Mouse (Mus musculus): ENCODE measurements around the gene Gm20388. TPM values are rescaled to one million over a fixed set of nuclear protein-coding genes. Genes with fewer than 3 reads are reported as not detected.
A peak's percentile ranks its signal among the peaks of the same experiment; 100 is the strongest.

Gm20388 gene
- polyA plus RNA-seq, 1 experiment from 2014 or later = not detected

DNA sequence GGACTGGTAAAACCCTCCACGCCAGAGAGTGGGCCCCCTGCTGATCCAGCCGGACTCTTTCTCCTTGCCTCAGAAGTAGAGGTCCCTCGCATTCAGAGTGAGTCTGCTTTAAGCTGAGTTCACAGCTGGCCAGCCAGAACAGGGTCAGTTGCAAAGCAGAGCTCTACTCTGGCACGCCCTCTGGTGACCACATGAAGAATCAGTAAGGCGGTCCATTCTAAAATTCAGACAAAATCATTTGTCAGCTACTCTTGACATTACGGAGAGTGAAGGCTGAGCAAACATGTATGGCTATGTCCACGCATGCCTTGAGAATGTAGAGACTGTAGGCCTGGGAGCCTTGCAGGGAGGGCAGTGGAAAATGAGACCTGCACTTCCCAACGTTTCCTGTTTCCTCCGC is 2459.0 kb downstream of the Gm20388 start:
- 10% methylated on average over 9 of the region's 9 CpGs for WGBS

GRCm38 (mm10) chr8:122371706-122372105 is 2461.1 kb downstream of the Gm20388 start:
- H3K4me3 ChIP-seq (ENCODE audit: low read length) = no peak overlapping the region
- H3K27me3 ChIP-seq (ENCODE audit: control insufficient read depth, insufficient read depth, low read length) = no peaks in the 10 kb centered on the region
- no peak for ATAC-seq (ENCODE audit: low FRiP score, low TSS enrichment)
- H3K36me3 ChIP-seq (ENCODE audit: control insufficient read depth, insufficient read depth, low read length) = no peaks in the 10 kb centered on the region
- no peak overlapping the region for H3K27ac ChIP-seq (ENCODE audit: low read depth, low read length)
- H3K4me2 ChIP-seq (replicated peaks; ENCODE audit: low read depth, low read length) = no peak overlapping the region
- H3K9ac ChIP-seq (ENCODE audit: low read depth, low read length) = no peak overlapping the region
- no peaks in the 10 kb centered on the region for H3K9me3 ChIP-seq (ENCODE audit: control insufficient read depth, low read length)
- 81% methylated on average over 6 of the region's 6 CpGs for WGBS
- 0 out of 2 replicates have a peak, but pooled peaks cover 3% of the 10 kb centered on the region for H3K4me1 ChIP-seq (ENCODE audit: control insufficient read depth, insufficient read depth, low read length)

More for the DNA sequence above, 2459.0 kb downstream of the Gm20388 start:
- no peaks in the 10 kb centered on the region for H3K36me3 ChIP-seq (ENCODE audit: control insufficient read depth, insufficient read depth, low read length)
- no peaks in the 10 kb centered on the region for H3K4me1 ChIP-seq (ENCODE audit: control insufficient read depth, insufficient read depth, low read length)
- no peak overlapping the region for H3K27ac ChIP-seq (ENCODE audit: low read depth, low read length)
- ATAC-seq (ENCODE audit: low FRiP score, low TSS enrichment) = peak; percentile 77
- no peak overlapping the region for H3K4me3 ChIP-seq (ENCODE audit: low read length)
- H3K4me2 ChIP-seq (replicated peaks; ENCODE audit: low read depth, low read length) = no peak overlapping the region
- no peak overlapping the region for H3K9ac ChIP-seq (ENCODE audit: low read depth, low read length)
- no peaks in the 10 kb centered on the region for H3K9me3 ChIP-seq (ENCODE audit: control insufficient read depth, low read length)
- no peaks in the 10 kb centered on the region for H3K27me3 ChIP-seq (ENCODE audit: control insufficient read depth, insufficient read depth, low read length)

DNA sequence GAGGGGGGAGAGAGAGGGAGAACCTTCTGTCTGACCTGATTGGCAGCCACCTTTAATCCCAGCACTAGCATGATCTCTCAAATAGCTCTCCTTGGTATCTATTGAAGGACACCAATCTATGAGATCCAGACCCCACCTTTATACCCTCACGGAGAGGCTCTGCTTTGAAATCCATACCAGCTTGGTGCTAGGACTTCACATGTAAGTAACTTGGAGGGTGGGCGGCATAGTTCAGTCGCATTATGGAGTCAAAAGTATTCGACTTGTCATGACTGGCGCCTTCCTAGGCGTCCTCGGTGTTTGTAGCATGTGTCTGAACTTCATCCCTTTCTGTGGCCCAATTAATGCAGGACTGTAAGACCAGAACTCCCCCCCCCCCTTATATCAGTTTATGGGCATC is 2464.7 kb downstream of the Gm20388 start:
- H3K36me3 ChIP-seq (ENCODE audit: control insufficient read depth, insufficient read depth, low read length) = peaks cover 11% of the 10 kb centered on the region
- H3K4me1 ChIP-seq (ENCODE audit: control insufficient read depth, insufficient read depth, low read length) = peaks cover 10% of the 10 kb centered on the region
- ATAC-seq (ENCODE audit: low FRiP score, low TSS enrichment) = no peak
- no peaks in the 10 kb centered on the region for H3K9me3 ChIP-seq (ENCODE audit: control insufficient read depth, low read length)
- H3K27me3 ChIP-seq (ENCODE audit: control insufficient read depth, insufficient read depth, low read length) = no peaks in the 10 kb centered on the region
- no peak overlapping the region for H3K27ac ChIP-seq (ENCODE audit: low read depth, low read length)
- no peak overlapping the region for H3K4me3 ChIP-seq (ENCODE audit: low read length)
- WGBS = 96% methylated on average over 7 of the region's 7 CpGs
- H3K9ac ChIP-seq (ENCODE audit: low read depth, low read length) = no peak overlapping the region
- H3K4me2 ChIP-seq (replicated peaks; ENCODE audit: low read depth, low read length) = peak overlapping the region; percentile 51; the same call in 1 of the 2 replicates

DNA sequence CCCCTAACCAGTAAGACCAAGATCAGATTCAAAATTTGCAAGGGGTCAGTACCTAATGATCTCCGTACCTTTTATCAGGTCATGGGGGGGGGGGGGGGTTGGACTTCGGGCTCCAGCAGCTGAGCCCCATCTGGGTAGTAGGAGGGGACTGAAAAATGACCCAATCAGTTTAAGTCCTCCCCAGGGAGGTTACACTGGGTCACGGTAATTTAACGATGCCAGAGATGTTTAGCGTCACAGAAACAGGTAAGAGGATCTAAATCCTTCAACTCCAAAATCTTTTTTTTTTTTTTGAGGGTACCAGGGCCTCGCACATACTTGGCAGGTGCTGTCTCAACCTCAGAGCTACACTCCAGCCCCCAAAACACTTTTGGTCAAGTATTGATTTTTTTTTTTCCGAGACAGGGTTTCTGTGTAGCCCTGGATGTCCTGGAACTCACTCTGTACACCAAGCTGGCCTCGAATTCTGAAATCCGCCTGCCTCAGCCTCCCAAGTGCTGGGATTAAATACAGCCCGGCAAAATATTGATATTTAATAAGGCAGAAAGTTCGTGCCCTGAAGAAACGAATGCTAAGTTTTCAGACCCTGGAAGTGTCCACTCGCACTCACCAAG is 2465.2 kb downstream of the Gm20388 start:
- Histone ChIP-seq H3K27me3 (ENCODE audit: control insufficient read depth, insufficient read depth, low read length) (no peaks in the 10 kb centered on the region), H3K4me2 (replicated peaks; ENCODE audit: low read depth, low read length) (peak overlapping the region; percentile 51), H3K4me3 (ENCODE audit: low read length) (peak overlapping the region; percentile 87), H3K4me1 (ENCODE audit: control insufficient read depth, insufficient read depth, low read length) (peaks cover 10% of the 10 kb centered on the region), H3K27ac (ENCODE audit: low read depth, low read length) (peak overlapping the region; percentile 51; the same call in 1 of the 2 replicates), H3K9ac (ENCODE audit: low read depth, low read length) (peak overlapping the region; percentile 94), H3K36me3 (ENCODE audit: control insufficient read depth, insufficient read depth, low read length) (peaks cover 16% of the 10 kb centered on the region), H3K9me3 (ENCODE audit: control insufficient read depth, low read length) (no peaks in the 10 kb centered on the region)
- 26% methylated on average over 13 of the region's 13 CpGs for WGBS
- peak; percentile 14 for ATAC-seq (ENCODE audit: low FRiP score, low TSS enrichment)

DNA sequence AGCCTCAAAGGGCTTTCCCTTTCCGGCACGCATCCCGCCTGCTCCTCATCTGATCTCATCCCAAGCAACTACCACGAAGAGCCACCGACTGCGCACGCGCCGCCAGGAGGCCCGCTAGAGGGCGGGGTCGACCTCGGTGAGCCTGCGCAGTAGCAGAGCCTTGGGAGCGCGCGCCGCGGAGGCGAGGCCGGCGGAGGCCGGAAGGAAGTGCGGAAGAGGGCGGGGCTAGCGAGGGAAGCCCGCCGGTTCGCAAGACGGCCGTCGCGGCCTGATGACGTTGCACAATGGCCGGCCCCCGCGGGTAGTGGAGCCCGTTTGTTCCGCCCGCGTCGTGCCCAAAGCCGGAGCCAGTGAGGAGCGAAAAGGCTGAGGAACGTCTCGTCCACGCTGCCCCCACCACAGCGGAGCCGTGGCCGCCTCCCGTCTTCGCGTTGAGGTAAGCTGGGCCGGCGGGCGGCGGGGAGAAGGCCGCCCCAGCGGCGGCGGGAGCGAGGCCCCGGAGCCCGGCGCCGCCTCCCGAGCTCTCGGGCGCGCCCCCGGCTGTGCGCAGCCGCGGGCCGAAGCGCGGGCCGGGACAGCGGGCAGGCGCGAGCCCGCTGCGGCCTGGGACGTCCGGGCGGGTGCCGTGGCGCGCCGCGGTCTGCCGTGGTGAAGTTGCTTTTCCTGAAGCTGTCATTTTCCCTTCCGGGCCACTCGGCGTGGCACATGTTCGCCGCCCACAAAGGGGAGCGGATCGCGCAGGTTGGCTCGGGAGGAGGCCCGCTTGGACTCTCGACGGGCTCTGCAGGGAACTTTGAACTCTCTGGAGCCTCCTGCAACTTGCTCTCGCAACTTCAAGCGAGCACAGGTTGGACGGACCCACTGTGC is 2466.0 kb downstream of the Gm20388 start, which contains the start of gene Zc3h18:
Gene Zc3h18 (plus strand): TSS at position 245 of the 867 bp plus-strand sequence.
- Histone ChIP-seq H3K9me3 (ENCODE audit: control insufficient read depth, low read length) (no peaks in the 10 kb centered on the region), H3K36me3 (ENCODE audit: control insufficient read depth, insufficient read depth, low read length) (peaks cover 18% of the 10 kb centered on the region), H3K4me3 (ENCODE audit: low read length) (peak within 1 kb of the TSS; percentile 87), H3K27me3 (ENCODE audit: control insufficient read depth, insufficient read depth, low read length) (no peaks in the 10 kb centered on the region), H3K4me1 (ENCODE audit: control insufficient read depth, insufficient read depth, low read length) (peaks cover 10% of the 10 kb centered on the region), H3K27ac (ENCODE audit: low read depth, low read length) (peak within 1 kb of the TSS; percentile 93; the same call in 1 of the 2 replicates), H3K9ac (ENCODE audit: low read depth, low read length) (peak within 1 kb of the TSS; percentile 94), H3K4me2 (replicated peaks; ENCODE audit: low read depth, low read length) (peak within 1 kb of the TSS; percentile 76)
- under 1% methylated on average over 91 of the region's 107 CpGs for WGBS
- peak; percentile 95 for ATAC-seq (ENCODE audit: low FRiP score, low TSS enrichment)

GRCm38 (mm10) chr8:122383039-122383438 is 2472.4 kb downstream of the Gm20388 start:
- H3K27me3 ChIP-seq (ENCODE audit: control insufficient read depth, insufficient read depth, low read length) = no peaks in the 10 kb centered on the region
- no peaks in the 10 kb centered on the region for H3K9me3 ChIP-seq (ENCODE audit: control insufficient read depth, low read length)
- no peak overlapping the region for H3K4me3 ChIP-seq (ENCODE audit: low read length)
- ATAC-seq (ENCODE audit: low FRiP score, low TSS enrichment) = no peak
- no peak overlapping the region for H3K4me2 ChIP-seq (replicated peaks; ENCODE audit: low read depth, low read length)
- WGBS = 80% methylated on average over 4 of the region's 4 CpGs
- H3K9ac ChIP-seq (ENCODE audit: low read depth, low read length) = no peak overlapping the region
- H3K36me3 ChIP-seq (ENCODE audit: control insufficient read depth, insufficient read depth, low read length) = peaks cover 70% of the 10 kb centered on the region
- H3K4me1 ChIP-seq (ENCODE audit: control insufficient read depth, insufficient read depth, low read length) = no peaks in the 10 kb centered on the region
- H3K27ac ChIP-seq (ENCODE audit: low read depth, low read length) = no peak overlapping the region

GRCm38 (mm10) chr8:122389357-122389756 is 2478.7 kb downstream of the Gm20388 start:
- Histone ChIP-seq H3K27ac (ENCODE audit: low read depth, low read length) (no peak overlapping the region), H3K36me3 (ENCODE audit: control insufficient read depth, insufficient read depth, low read length) (peaks cover 92% of the 10 kb centered on the region), H3K9ac (ENCODE audit: low read depth, low read length) (no peak overlapping the region), H3K4me3 (ENCODE audit: low read length) (no peak overlapping the region), H3K4me2 (replicated peaks; ENCODE audit: low read depth, low read length) (no peak overlapping the region), H3K9me3 (ENCODE audit: control insufficient read depth, low read length) (no peaks in the 10 kb centered on the region), H3K27me3 (ENCODE audit: control insufficient read depth, insufficient read depth, low read length) (no peaks in the 10 kb centered on the region), H3K4me1 (ENCODE audit: control insufficient read depth, insufficient read depth, low read length) (no peaks in the 10 kb centered on the region)
- no peak for ATAC-seq (ENCODE audit: low FRiP score, low TSS enrichment)
- whole genome bisulfite sequencing = 88% methylated on average over 3 of the region's 3 CpGs

GRCm38 (mm10) chr8:122390758-122391157 is 2480.1 kb downstream of the Gm20388 start:
- H3K4me1 ChIP-seq (ENCODE audit: control insufficient read depth, insufficient read depth, low read length) = no peaks in the 10 kb centered on the region
- H3K9ac ChIP-seq (ENCODE audit: low read depth, low read length) = no peak overlapping the region
- no peak overlapping the region for H3K4me2 ChIP-seq (replicated peaks; ENCODE audit: low read depth, low read length)
- 93% methylated on average over 3 of the region's 3 CpGs for WGBS
- H3K9me3 ChIP-seq (ENCODE audit: control insufficient read depth, low read length) = no peaks in the 10 kb centered on the region
- no peak overlapping the region for H3K4me3 ChIP-seq (ENCODE audit: low read length)
- no peak overlapping the region for H3K27ac ChIP-seq (ENCODE audit: low read depth, low read length)
- ATAC-seq (ENCODE audit: low FRiP score, low TSS enrichment) = no peak
- no peaks in the 10 kb centered on the region for H3K27me3 ChIP-seq (ENCODE audit: control insufficient read depth, insufficient read depth, low read length)
- H3K36me3 ChIP-seq (ENCODE audit: control insufficient read depth, insufficient read depth, low read length) = peaks cover 90% of the 10 kb centered on the region

GRCm38 (mm10) chr8:122393717-122394116 is 2483.1 kb downstream of the Gm20388 start:
- Histone ChIP-seq H3K9me3 (ENCODE audit: control insufficient read depth, low read length) (no peaks in the 10 kb centered on the region), H3K36me3 (ENCODE audit: control insufficient read depth, insufficient read depth, low read length) (peaks cover 84% of the 10 kb centered on the region), H3K27ac (ENCODE audit: low read depth, low read length) (no peak overlapping the region), H3K4me1 (ENCODE audit: control insufficient read depth, insufficient read depth, low read length) (no peaks in the 10 kb centered on the region), H3K9ac (ENCODE audit: low read depth, low read length) (no peak overlapping the region), H3K4me3 (ENCODE audit: low read length) (no peak overlapping the region), H3K27me3 (ENCODE audit: control insufficient read depth, insufficient read depth, low read length) (no peaks in the 10 kb centered on the region), H3K4me2 (replicated peaks; ENCODE audit: low read depth, low read length) (no peak overlapping the region)
- ATAC-seq (ENCODE audit: low FRiP score, low TSS enrichment) = no peak
